Mouse (Mus musculus): ENCODE data around the gene Tdg.

Tdg gene

DNA sequence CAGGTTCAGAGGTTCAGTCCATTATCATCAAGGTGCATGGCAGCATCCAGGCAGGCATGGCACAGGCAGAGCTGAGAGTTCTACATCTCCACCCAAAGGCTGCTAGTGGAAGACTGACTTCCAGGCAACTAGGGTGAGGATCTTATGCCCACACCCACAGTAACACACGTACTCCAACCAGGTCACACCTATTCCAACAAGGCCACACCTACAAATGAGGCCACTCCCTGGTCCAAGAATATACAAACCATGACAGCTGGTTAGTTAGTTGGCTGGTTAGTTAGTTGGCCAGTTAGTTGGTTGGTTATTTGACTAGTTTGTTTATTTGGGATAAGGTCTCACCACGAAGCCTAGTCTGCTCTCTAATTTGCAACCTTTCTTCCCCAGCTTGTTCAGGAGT lies 33.7 kb downstream of the Tdg start:
- no peak for DNase-seq

DNA sequence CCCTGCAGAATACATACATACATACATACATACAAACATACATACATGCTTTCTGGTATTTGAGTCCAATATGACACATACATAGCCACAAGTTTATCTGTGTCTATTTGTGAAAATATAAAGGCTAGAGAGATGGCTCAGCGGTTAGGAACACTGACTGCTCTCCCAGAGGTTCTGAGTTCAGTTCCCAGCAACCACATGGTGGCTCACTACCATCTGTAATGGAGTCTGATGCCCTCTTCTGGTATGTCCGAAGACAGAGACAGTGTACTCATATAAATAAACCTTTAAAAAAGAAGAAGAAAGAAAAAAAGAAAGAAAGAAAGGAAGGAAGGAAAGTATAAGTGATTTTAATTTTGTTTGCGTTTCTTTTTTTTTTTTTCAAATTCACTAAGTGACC lies 36.3 kb downstream of the Tdg start:
- no peak for DNase-seq

DNA sequence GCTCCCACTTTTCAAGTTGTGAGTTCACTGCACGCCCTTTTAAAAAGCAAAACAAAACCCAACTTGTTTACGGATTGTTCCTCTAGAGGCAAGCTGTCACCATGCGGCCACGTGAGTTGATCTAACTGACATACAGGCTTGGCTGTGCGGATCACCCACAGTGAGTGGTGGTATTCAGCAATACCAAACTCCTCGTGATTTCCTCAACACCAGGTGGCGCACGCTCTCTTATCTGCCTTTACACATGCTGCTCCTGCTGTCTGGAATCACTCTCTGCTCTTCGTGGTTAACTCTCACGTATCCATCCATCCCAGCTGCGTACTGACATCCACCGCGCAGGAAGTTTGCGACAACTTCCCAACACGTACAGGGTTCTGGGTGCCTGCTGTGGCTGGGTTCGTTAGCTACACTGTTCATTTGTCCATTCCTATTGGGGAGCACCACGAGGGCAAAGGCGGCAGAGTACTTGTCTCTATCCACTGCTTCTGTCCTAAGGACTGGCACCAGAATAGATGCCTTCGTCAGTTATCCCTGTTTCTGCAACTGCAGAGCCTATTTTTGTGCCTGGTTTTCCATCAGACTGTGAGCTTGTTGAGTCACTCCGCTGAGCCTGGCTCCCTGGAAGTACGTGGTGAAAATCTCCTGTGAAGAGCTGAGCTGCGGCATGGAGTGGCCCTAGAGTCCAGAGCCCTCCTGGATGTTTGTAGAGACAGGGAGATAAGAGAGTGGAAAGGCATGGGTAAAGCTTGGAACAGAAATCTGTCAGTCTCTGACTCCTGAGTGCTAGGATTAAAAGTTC lies 37.0 kb downstream of the Tdg start:
- peak; percentile 92 for DNase-seq

DNA sequence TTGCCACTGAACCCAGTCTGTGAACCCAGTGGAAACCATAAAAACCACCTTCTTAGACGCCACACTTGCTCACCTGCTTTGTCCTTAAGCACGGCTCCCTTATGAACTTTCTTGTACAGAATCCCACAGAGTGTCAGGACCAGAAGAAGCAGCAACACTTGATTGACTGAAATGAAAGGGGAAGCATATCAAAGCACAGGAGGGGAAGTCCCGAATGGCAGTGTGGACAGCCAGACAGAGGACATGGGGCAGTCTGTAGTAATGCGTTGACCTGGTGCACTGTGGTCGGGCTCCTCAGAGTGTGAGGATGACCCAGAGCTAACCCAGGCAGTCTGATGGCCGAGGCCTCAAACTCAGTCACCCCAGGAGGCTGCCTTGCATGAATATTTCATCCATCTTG lies 40.6 kb downstream of the Tdg start:
- DNase-seq, result no peak

DNA sequence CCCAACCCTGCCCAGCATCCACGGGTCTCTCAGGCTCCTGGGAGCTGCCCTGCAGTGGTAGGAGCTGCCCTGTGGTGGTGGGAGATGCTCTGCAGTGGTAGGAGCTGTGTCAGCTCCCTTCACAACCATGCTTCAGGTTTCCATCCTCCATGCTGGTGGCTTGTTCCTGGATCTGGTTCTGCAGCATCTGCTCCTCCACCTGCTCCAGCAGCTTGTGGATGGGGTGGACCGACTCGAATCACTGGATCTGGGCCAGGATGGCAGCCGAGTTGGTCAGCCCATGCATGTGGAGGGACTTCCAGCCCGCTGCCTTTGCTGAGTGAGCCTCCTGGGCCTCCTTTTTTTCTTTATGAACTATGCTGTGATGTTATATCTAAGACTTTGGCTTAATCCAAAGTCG lies 47.3 kb downstream of the Tdg start:
- DNase-seq, result no peak

DNA sequence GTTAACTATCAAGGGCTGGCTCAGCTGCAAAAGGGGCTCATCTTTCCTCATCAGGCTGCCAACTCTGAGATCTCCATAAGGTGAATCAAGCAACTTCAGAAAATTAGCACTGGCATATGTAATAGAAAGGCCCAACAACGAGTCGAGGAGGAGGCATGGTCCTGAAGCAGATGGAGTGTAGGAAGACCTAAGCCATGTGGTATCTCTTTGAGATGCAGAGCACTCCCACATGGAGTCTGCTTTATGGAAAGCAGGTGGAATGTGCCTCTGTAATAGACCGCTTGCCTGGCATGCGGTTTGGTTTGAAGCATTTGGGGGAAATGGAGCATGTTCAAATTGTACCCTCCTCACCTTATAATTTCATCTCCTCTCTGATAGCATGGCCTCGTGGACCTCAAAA lies 51.1 kb downstream of the Tdg start:
- no peak for DNase-seq

DNA sequence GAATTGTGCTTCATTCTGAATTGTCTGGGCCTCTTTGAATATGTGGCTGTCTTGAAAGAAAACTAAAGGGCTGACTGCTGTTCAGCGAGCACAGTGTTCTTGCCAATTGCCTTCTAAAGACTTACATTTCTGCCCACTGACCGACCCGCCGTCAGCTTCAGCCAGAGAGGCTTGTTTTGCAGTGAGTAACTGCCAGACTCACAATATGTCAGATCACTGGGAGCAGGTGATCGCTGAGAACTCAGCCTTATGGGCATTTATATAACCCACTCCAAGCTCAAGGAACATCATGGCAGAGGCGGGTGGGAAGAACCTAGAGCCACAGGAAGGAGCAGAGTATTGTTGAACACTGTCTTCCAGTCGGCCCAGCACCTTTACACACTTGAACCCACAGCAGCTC lies 52.0 kb downstream of the Tdg start:
- no peak for DNase-seq

DNA sequence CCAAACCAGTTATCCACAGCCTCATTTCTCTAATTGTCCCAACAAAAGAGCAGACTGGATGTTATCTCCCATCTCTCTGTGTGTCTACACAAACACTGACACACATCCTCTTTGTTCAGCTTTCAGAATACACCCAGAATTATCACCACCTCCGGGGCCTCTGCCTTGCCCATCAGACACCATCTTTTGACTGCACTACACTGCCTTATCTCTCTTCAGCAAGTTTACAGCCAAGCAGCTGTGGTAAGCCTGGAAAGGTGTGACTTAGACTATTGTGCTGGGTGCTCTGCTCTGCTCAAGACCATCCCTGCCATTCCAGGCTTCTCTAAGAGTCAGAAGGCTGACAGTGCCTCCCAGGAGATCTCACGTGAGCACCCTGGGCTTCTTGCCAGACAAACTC lies 55.8 kb downstream of the Tdg start:
- DNase-seq, result no peak

DNA sequence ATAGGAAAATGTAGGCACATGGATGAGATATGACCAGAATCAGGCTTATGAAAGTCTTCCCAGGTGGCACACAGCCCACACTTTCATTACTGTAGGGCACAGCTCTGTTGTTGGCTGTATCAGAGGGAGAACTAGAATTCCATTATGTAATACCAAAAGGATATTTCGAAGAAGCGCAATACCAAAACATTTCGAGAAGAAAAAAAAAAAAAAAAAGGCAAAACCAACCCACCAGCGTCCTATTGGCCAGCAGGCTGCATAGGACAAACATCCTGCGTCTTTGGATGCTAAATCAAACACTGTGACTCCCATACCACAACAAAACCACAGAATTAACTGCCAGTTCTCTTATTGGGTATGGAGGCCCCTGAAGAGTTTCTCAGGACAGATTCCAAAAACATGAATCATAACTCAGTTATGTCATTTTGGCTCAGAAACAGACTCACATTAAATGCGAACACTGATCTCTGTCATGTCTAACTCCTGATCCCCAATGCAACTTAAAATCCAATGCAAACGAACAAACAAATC lies 60.1 kb downstream of the Tdg start:
- DNase-seq, result no peak

DNA sequence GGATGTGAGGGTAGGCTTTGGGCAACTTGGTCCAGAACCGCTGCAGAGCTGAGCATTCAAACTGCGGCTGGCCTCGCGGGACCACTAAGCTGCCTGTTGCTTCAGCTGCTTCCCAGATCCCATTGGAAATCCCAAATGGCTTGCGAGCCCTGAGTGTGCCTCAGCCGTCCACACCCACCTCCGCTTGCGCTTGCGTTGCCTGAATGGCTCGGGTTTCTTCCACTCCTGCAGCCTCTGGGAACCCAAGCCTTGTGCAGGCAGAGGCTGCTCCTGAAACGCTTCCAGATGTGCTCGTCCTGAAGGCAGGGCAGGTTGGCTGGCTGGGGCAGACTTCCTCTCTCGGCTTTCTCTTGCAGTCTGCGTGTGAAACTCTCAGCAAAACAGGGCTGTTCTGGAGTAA lies 60.9 kb downstream of the Tdg start, which contains the start of gene Glt8d2:
Glt8d2 (minus strand) TSS at position 157 of the 400 bp plus-strand sequence.
- peak; percentile 65 for DNase-seq

DNA sequence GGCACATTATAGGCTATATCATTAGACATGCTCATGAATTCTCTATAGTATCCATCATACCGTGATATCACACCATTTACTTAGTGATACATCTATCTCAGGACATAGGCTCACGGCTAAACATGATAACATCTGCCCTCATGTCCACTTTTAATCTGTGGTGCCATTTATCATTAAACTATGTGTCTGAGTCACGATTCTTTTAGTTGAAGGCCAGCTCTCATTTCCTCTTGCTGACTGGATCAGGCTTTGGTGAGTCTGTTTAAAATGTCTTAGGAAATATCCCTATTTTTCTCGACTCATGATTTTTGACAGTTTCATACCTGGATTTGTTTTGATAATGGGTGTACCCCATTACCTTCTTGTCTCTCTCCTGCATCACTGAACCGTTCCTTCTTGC lies 66.3 kb downstream of the Tdg start, which contains the start of gene Hcfc2:
Hcfc2 (plus strand) TSS at position 205 of the 400 bp plus-strand sequence.
- DNase-seq, result no peak

DNA sequence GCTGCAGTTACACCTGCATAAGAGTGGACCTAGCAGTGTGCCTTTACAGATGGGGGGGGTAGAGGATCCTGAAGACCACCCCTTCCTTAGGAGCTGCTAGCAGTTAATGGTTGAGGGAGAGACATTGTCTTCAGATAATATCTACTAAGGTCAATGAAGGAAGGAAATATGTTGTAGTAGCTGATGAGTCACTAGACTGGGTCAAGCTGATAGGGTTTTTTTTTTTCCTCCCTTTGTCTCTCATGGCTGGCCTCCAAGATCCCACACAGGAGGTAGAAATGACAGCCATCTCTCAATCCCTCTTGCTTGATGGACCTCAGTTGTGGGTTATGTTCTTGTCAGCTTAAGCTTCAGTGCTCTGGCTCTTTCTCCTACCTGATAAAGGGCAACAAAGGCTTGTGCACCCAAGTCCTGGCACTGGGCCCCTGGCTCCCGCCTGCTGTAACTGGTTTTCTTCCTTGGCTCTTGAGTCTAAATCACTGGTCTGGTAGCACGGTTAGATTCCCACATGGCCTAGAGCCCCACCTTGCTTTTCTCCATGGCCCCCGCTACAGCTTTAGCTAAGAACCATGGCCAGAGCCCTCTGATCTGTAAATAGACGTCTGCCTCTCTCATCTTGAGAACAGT lies 66.9 kb downstream of the Tdg start:
- DNase-seq, result no peak

DNA sequence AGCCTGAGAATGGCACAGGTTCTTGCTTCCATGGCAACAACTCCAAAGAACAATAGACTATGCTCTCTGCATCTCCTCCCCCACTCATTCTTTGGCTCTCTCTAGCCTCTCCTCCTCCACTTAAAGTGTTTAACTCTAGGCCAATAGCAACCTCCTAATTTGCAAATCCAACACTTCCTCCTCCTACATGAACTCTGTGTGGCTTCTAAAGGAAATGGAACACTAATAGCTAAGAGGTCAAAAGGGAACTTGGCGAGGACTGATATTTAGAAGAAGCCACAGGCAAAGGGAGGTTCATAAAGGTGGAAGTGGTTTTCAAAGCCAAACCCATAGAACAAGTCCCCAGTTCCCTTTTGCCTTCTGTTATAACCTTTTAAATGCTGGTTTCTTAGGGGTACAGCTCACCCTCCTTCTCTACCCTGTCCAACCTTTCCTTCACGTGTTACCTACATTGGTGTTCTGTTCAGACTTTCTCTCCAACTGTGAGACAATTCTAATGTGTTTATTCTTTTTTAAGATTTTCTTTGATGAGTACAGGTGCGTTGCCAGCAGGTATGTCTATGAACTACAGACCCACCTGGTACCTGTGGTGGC lies 67.8 kb downstream of the Tdg start:
- no peak for DNase-seq

DNA sequence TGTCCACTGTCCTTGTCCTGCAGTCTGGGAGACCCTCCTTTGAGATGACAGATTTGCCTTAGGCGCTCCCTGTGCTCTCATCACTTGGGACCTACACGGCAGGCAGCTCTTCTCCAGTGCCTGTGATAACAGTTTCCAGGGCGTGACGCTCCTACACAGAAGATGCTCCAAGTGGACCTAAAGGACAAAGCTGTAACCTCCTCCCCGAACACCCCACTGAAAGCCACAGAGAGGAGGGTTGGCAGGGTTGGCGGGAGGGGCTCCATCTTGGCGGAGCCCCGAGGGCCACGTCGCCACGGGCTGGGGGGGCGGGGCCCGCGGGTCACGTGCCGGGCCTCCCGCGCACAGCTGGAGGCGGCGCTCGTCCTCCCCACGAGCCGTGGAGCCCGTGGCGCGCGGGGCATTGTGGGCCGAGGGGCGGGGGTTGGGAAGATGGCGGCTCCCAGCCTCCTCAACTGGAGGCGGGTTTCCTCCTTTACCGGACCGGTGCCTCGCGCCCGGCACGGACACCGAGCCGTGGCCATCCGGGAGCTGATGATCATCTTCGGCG lies 69.2 kb downstream of the Tdg start:
- DNase-seq, result peak; percentile 94

DNA sequence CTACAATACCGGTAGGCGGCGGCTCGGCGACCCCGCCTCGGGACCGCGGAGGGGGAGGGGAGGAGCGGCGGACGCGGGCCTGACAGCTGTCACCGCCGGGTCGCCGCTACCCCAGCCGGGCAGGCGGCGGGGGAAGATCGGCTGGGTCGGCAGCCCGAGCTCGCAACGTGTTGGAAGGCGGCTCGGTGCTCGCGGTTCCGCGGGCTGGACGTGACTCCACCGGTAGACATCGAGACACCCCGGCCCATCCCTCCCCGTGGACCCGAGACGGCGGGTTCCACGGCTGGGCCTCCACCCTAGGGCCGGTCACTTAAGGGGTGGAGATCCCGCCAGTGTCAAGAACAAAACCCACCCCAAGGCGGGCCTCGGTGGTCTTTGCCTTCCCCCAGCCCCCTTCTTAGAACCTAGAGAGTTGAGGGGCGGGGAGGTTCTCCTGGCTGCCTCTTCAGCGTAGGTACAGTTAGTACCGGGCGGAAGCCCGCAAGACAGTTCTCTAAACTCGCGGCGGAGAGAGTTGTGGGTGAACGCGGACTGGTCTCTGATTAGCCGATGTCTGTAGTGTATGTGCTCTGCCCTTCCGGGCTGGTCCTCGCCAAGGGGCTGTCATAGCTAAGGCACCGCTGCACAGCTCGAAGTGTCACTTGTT lies 69.8 kb downstream of the Tdg start:
- peak; percentile 40 for DNase-seq
